Mouse (Mus musculus): ENCODE results near the gene Wfdc10.

Wfdc10 gene

DNA sequence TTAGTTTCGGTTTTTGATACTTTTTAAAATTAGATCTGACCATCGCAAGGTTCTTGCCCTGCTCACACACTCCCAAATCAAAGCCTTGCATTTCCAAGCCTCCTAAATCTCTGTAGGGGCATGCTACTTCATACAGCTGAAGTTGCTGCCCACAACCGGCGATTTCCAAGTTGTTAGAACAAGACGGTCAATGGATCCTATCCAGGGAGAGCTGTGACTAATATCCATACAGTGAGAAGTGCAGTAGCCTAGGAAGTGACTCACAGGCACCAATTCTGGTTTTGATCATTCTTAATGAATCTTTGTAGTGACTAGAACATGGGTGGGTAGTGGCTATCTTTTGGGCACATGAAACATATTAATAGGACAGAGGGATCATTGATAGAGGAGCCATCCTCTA, 45.9 kb downstream of the Wfdc10 start:
- DNase-seq (ENCODE audit: low spot score) = no peak

DNA sequence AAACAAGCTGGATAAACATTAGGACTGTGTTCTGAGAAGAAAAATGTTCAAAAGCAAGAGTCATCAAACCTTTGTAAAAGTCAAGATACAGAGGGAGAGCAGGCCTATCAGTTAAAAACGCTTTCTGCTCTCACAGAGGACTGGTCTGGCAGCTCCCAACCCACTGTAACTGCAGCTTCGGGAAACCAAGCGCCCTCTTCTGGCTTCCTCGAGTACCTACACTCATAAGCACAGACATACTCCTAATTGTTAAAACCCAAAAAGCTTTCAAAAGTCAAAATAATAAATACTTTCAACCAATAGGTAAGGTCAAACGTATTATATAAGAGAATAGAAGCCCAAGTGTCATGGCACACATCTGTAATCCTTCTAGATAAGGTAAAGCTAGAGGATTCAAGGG, 48.4 kb downstream of the Wfdc10 start:
- no peak for DNase-seq (ENCODE audit: low spot score)

GRCm38 (mm10) chr2:164705328-164705727, 49.5 kb downstream of the Wfdc10 start:
- DNase-seq (ENCODE audit: low spot score) = no peak

DNA sequence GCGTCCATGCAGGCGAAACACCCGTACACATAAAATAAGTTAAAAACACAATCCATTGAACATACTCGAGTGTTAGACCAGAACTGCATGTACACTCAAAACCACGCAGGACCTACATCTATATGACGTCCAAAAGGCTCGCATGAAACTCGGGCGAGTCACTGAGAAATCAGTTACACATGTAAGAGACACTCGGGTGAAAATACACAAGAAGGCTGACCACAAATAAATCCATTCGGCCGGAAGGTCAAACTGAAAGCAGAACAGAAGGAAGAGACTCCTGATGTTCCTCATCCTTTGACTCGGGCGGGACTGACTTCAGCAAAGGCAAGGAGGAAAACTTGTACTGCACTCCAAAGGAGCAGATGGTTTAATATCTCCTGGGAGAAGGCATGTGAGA, 50.1 kb downstream of the Wfdc10 start:
- no peak for DNase-seq (ENCODE audit: low spot score)

Data from spleen, adult 12 weeks (tissue).